Mouse (Mus musculus): ENCODE measurements around the gene A930018P22Rik.
A peak's percentile ranks its signal among the peaks of the same experiment; 100 is the strongest.
"Not testable (repeated sequence)": the region's sequence is repeated elsewhere in the genome, so short reads cannot be mapped to it uniquely, and the experiment has no call there.

The A930018P22Rik gene

DNA sequence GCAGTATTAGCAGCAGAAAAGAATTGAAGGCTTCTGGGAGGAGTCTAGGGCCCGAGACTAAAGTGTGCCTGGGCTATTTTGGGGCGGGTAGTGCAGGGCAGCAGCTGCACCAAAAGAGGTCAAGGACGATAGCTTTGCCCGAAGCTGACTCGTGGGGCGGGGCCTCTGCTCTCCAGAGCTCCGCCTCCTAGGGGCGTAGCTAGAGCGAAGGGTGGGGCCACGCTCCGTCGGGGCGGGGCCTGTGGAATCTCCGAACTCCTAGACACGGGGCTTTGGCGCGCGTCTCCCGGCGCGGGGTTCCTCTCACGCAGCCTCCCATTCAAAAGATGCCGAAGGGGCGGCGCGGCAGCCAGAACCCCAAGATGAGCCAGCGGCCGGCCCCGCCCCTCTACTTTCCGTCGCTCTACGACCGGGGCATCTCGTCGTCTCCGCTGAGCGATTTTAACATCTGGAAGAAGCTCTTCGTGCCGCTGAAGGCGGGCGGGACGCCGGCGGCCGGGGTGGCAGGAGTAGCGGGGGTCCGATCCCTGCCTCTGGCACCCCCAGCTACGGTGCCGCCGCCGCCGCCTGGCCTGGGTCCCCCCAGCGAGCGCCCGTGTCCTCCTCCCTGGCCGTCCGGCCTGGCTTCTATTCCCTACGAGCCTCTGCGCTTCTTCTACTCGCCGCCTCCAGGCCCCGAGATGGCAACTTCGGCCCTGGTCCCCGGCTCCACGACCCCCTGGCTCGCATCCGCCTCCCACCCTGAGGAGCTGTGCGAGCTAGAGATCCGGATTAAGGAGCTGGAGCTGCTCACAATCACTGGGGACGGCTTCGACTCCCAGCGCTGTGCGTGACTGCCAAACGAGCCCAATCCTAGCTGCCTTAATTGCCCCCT, at the start of gene A930018P22Rik:
Gene A930018P22Rik (plus strand): TSS at position 265 of the 874 bp plus-strand sequence.
- peak; percentile 88 for DNase-seq

GRCm38 (mm10) chr2:104078285-104078684, 44.3 kb upstream of the A930018P22Rik start:
- DNase-seq = not testable (repeated sequence)

GRCm38 (mm10) chr2:104081436-104082050, 41.0 kb upstream of the A930018P22Rik start:
- not testable (repeated sequence) for DNase-seq

DNA sequence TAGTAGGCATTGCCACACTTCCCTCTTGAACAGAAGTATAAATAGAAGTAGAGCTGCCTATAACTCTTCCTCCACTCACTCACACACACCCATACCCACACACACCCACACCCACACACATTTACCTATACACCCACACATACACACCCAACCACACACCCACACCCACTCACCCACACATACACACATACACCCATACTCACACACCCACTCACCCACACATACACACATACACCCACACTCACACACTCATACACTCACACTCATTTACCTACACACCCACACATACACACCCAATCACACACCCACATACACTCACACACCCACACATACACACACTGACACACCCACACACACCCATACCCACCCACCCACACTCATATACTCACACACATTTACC, 40.1 kb upstream of the A930018P22Rik start:
- DNase-seq = no peak

DNA sequence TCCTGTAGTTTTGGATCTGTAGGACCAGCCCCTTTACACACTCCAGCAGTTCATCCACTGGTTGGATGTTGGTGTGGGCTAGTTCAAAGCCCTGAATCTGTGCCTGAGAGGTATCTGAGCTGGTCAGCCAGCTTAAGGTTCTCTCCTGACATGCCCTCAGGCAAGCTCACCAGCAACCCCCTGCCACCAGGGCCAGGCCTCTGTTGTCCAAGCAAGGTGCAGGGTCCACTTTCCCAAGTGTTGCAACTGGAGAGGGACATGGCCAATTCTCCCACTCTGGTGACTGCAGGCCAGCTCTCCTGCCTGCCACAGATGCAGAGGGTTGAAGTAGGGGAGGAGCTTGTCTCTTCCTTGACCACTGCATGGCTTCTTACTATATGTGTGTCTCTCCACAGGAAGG, 38.5 kb upstream of the A930018P22Rik start:
- DNase-seq = not testable (repeated sequence)

DNA sequence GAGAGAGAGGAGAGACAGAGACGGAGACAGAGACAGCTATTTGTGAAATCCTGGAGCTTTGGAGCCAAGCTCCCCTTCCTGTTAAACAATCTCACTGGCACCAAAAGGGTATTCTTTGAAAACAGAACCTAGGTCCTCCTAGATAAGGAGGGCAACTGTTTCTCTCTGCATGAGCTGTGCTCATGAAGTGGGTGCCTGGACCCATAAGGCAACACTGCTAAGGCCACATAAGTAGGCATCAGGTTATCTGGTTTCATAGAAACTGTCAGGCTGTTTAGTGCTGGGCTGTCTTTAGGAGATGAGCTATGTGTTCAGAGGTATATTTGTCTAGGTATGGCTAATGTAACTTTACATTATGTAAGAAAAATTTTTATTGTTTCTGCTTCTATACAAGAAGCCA, 35.0 kb upstream of the A930018P22Rik start:
- DNase-seq = not testable (repeated sequence)

DNA sequence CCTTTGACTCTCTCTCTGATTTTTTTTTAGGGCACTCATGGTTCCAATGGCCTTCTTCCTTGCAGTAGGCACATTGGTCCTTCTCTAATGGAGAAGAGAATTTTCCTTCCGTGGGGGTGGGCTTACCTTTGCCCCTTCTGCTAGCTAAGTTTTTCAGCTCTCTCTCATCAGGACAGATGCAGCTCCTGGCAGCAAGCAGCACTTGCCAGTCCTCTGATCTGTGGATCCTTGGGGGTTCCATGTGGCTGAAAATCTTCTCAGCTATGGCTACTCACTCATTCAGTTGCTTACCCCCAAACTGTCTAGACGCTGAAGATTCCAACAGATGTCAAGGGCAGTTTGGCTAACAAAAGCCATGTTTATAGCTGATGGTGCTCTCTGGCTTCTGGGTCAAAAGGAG, 29.3 kb upstream of the A930018P22Rik start:
- DNase-seq = no peak

DNA sequence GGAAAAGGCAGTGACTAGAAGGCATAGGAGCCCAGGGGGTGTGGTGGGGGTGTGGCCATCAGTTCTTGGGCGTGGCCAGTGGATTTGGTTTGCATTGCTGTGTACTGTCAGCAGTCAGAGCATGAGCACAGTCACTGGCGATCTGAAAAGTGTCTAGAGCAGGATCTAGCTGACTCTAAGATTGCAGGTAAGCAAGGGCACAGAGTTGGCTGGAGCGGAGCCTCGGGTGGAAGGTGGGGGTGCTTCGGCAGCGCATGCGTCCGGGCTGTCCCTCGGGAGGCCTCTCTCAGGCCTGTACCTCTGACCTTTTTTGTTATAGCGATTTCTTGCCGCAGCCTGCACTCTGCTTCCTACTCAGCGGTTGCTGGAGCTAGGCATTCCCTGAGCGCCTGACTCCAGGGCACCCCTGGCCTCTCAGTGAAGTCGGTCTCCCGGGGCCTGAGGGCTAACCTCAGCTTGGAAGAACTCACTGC, 26.8 kb upstream of the A930018P22Rik start, which contains the start of gene Cd59a:
Gene Cd59a (plus strand): TSS at position 61 of the 473 bp plus-strand sequence.
- DNase-seq = peak; percentile 77

- DNase-seq = no peak
Observed at GRCm38 (mm10) chr2:104096256-104096655, 26.3 kb upstream of the A930018P22Rik start.

- DNase-seq = not testable (repeated sequence)
Observed at GRCm38 (mm10) chr2:104096796-104097195, 25.8 kb upstream of the A930018P22Rik start.

- DNase-seq = not testable (repeated sequence)
Observed at GRCm38 (mm10) chr2:104097396-104097795, 25.2 kb upstream of the A930018P22Rik start.

DNA sequence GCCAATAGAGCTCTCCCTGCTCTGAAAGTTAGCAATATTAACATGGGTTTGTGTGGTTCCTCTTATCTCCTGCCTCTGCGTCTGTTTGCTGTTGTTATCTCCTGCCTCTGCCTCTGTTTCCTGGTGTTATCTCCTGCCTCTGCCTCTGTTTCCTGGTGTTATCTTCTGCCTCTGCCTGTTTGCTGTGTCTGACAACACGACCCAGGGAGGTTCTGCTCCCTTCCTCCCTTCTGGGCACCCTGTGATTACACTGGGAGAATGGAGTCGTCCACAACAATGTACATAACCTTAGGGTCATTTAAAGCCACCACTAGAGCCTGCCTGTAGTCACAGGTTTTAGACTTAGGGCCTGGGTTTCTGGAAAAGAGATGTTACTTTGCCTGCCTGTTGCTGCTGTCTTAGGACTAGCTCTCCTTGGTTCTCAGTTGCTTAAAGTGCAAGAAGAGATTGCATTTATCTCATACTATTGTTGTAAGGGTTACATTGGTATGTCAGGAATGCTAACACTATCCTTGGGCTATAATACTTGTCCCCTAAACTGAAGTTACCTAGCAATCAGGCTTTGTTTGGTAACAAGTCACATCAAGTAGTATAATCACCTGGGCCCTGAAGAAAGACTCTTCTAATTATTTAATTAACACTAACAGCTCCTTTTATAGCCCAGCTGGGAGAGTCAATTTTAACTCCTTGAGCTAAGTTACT, 23.9 kb upstream of the A930018P22Rik start:
- no peak for DNase-seq

DNA sequence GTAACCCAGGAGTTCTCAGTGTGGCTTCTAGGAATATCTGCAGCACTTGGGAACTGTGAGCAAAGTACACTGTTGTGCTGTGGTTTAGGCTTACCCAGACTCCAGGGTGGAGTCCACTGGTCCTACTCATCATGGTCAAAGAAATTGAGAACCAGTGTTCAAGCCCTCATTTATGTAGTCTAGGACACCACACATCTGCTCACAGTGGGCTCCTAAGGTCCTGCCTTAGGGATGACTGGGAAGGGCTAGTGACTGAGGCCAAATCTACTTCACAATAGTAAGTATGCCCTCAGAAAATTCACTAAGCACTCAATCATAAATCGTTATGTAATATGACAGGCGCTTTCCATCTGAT, 23.4 kb upstream of the A930018P22Rik start:
- no peak for DNase-seq

DNA sequence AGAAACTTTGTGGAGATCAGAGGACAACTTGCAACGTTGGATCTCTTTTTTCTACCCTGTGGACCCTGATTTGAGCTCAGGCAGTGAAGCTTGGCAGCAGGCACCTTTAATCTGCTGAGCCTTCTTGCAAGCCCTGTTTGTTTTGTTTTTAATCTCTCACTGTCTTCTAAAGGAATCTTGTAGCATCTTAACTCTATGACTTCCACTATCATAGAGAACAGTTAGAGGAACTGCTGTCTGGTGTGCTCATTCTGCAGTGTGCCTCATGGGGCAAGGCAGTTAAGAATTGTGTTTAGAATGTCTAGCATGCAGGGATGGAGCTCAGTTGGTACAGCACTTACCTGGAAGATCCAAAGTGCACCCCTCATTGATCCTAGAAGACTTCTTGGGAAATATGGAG, 22.6 kb upstream of the A930018P22Rik start:
- DNase-seq = no peak

DNA sequence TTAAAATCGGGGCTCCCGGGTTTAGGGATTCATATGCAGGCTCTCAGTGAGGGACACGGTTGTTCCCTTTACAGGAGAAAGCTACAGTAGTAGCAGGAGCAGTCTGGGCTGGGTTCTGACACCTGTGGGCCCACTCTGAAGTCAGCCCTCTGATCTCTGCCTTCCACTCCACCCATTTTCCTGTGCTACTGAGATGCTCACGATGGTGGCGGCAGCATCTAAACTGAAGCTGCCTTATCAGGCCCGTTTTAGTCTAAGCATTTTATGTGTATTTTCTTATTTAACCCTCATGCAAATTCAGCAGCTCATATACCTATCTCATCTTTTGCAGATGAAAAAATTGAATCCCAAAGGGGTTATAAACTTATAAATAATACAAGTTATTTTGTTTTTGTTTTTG, 17.8 kb upstream of the A930018P22Rik start:
- DNase-seq = no peak

DNA sequence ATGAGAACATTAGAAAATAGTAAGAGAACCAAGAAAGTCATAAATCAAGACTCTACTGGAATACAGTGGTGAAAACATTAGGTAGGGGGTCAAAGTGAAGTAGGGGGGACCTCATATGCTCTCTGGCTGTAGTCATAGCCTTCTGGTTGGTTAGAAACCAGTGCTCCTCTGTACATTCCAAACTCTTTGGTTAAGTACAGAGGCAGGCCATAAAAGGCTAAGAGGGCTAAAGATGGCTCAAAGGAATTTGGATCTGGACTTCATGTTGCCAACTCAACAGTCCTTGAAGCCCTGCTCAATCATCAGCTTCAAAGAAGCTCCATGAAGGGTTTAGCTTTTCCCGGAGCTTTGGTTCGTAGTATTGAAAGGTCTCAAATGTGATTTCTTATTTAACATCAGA, 13.5 kb upstream of the A930018P22Rik start:
- DNase-seq = not testable (repeated sequence)

- DNase-seq = no peak
Observed at GRCm38 (mm10) chr2:104109528-104109927, 13.0 kb upstream of the A930018P22Rik start.

GRCm38 (mm10) chr2:104110031-104110430, 12.5 kb upstream of the A930018P22Rik start:
- no peak for DNase-seq

- DNase-seq = not testable (repeated sequence)
Observed at GRCm38 (mm10) chr2:104111170-104111797, 11.3 kb upstream of the A930018P22Rik start.

DNA sequence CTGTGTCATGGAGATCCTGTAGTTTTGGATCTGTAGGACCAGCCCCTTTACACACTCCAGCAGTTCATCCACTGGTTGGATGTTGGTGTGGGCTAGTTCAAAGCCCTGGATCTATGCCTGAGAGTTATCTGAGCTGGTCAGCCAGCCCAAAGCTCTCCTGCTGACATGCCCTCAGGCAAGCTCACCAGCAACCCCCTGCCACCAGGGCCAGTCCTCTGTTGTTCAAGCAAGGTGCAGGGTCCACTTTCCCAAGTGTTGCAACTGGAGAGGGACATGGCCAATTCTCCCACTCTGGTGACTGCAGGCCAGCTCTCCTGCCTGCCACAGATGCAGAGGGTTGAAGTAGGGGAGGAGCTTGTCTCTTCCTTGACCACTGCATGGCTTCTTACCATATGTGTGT, 9.0 kb upstream of the A930018P22Rik start:
- not testable (repeated sequence) for DNase-seq

DNA sequence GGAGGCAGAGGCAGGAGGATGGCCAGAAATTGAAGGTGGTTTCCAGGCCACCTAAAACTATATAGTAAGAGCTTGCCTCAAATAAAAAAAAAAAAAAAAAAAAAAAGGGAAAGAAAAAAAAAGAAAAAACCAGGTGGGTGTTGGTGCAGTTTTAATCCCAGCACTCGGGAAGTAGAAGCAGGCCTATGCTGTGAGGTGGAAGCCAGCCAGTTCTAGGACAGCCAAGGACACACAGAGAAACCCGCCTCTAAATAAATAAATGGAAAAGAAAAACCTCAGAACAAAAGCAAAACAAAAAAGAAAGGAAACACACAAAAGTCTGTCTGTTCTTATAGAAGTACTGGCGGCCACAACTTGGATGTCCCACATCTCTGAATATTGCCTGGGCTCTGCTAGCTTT, 7.7 kb upstream of the A930018P22Rik start:
- no peak for DNase-seq

DNA sequence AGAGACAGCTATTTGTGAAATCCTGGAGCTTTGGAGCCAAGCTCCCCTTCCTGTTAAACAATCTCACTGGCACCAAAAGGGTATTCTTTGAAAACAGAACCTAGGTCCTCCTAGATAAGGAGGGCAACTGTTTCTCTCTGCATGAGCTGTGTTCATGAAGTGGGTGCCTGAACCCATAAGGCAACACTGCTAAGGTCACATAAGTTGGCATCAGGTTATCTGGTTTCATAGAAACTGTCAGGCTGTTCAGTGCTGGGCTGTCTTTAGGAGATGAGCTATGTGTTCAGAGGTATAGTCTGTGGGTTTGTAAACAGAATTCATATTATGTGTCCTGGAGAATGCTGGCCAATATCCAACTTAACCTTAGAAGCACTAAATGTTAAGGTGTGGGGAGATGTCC, 5.4 kb upstream of the A930018P22Rik start:
- not testable (repeated sequence) for DNase-seq

- DNase-seq = no peak
Observed at GRCm38 (mm10) chr2:104119097-104119496, 3.5 kb upstream of the A930018P22Rik start.
